Mouse (Mus musculus): ENCODE results near the gene Cd4.

Gene Cd4

DNA sequence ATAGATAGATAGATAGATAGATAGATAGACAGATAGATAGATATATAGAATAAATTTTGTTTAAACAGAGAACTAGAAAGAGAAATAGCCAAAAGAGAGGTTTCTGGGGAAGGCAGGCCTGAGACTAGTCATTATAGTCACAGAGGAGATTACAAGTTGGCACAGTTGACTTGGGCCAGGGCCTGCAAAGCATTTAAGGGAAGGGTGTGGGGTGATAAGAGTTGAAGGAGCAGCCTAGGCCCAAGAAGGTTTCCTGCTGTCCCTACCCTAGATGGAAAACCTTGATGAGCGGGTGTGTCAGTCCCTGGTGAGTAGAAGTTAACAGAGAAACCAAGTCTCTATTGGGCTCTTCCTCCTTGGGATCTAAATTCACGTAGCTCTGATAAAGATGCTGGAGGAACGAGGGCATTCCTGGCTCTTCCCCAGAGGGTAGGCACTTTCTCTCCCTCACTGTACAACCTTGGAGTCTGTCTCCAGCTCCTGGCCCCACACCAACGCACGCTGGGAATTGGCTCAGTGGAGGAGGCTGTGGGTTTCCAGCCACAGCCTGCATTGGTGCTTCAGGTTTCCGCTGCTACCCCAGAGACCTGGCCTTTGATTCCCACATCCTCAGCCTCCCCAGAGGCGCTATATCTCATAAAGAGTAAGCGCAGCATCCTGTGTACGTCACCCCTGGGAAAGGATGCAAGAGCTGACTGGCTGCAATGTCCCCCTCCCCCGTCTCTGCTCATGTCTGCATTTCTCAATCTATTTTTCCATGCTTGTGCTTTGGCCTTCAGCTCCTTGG lies 3.1 kb downstream of the Cd4 start:
- no peak for DNase-seq (ENCODE audit: low spot score)

DNA sequence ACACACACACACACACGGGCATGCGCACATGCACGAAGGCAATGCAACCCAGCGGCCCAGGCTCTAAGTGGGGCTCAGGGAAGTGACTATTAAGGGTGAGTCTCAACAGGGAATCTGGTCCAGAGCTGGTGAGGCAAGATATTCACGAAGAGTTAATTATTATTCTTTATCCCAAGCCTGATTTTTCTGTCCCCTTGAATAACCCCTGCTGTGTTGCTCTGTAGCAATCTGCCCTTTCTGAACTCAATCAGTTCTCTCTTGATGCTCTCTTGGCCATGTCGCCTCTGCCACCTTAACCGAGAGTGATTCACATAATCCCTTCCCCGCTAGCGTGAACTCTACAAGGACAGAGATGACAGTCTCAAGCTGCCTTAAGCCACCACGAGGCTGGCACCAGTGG lies 4.7 kb downstream of the Cd4 start:
- no peak for DNase-seq (ENCODE audit: low spot score)

- DNase-seq (ENCODE audit: low spot score) = no peak
Observed at GRCm38 (mm10) chr6:124881821-124882220, 6.2 kb downstream of the Cd4 start.

GRCm38 (mm10) chr6:124879390-124879789 lies 8.6 kb downstream of the Cd4 start:
- DNase-seq (ENCODE audit: low spot score) = no peak

DNA sequence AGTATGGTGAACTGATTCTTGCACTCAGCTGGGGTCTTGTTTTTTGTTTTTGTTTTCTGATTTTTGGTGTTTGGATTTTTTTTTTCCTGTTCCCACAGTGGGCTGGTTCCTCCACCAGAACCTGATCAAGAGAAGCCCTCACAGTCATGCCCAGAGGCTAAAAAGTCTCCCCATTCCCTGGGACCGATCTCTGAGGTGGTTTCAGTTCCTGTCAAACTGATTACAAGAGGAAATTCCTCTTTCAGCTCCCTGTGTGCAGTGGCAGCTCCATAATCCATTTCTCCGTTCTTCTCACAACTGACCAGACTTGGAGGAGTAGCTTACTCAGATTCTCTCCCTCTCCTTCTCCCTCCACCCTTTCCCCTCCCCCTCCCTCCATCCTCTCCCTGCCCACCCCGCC lies 13.7 kb downstream of the Cd4 start:
- DNase-seq (ENCODE audit: low spot score) = no peak

DNA sequence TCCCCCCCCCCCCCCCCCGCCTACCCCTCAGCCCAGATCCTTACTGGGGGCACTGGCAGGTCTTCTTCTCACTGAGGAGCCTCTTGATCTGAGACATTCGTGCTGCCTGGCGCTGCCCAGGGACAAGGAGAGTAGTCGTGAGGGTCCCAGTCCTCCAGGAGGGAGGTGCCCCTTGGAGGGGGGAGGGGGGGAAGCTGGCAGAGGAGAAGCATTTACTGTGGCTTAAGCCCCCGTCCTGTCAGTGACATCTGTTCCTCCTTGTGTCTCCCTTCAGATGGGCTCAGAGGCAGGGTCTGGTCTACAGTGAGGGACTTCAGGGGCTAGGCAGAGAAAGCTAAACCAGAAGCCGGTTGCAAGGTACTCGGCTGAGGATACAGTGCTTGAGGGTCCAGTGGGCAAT lies 21.5 kb downstream of the Cd4 start:
- no peak for DNase-seq (ENCODE audit: low spot score)

DNA sequence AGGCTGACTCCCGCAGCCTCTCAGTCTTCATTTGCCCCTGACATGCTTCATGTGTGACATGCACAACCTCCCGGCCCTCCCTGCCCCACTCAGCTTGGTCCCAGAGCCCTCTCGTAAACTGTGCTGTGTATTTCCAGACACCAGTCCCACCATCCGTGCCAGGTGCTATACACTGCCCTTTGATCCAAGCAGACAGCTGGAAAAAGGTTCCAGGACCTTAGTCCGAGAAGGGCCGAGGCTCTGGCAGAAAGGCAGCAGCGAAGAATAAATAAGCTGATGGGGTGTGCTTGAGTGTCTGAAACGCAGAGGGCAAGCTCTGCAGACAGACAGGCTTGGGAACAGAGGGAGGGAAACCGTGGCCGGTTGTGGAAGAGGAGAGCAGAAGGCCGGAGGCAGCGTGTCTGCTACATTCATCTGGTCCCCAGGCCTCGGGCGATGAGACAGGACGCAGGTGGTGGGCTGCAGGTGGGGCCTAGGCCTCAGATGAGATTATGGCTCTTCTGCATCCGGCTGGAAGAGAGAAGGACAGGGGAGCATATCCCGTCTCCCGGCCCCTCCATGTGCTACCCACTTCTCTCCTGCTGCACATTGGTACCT lies 22.2 kb downstream of the Cd4 start:
- DNase-seq (ENCODE audit: low spot score) = no peak

- DNase-seq (ENCODE audit: low spot score) = no peak
Observed at GRCm38 (mm10) chr6:124863658-124864298, 24.2 kb downstream of the Cd4 start, which contains the start of gene Gpr162. Gene Gpr162, minus strand, starts transcription at chr6:124863983.

GRCm38 (mm10) chr6:124863125-124863657 lies 24.8 kb downstream of the Cd4 start:
- DNase-seq (ENCODE audit: low spot score) = no peak

- DNase-seq (ENCODE audit: low spot score) = no peak
Observed at GRCm38 (mm10) chr6:124862406-124863124, 25.5 kb downstream of the Cd4 start.

- DNase-seq (ENCODE audit: low spot score) = no peak
Observed at GRCm38 (mm10) chr6:124861802-124862201, 26.2 kb downstream of the Cd4 start.

DNA sequence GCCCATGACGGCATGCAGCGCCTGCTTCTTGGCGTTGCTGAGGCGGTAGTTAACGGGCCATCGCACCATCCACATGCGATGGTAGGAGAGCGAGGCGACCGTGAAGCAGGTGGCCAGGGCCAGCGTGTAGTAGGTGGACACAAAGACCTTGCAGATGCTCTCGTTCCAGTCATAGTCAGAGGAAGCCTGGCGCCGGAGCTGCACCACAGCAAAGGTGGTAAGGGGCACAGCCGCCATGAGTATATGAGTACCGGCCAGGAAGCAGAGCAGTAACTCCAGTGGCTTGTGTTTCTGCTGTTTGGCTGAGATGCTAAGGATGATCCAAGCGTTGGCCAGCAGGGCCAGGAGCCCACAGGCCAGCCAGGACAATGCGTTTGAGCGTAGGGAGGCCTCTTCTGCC lies 26.8 kb downstream of the Cd4 start:
- no peak for DNase-seq (ENCODE audit: low spot score)

DNA sequence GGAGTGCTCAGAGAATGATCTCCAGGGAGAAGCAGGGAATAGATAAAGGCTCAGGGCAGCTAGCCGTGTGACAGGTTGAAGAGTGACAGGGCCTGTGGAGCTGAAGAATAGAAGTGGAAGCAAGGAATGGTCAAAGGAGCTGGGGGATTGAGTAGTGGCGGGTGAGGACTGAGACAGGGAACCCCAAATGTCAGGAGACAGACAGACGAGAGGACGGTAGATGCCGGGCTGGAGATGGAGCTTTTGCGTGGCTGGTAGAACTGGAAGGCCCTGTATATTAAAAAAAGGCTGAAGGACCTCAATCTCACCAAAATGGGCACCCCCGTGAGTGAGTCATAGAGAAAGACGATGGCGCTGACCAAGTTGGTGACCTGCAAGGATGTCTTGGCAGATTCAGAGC lies 27.5 kb downstream of the Cd4 start:
- DNase-seq (ENCODE audit: low spot score) = no peak

- peak; percentile 83 for DNase-seq (ENCODE audit: low spot score)
Observed at GRCm38 (mm10) chr6:124859725-124860124, 28.3 kb downstream of the Cd4 start.

DNA sequence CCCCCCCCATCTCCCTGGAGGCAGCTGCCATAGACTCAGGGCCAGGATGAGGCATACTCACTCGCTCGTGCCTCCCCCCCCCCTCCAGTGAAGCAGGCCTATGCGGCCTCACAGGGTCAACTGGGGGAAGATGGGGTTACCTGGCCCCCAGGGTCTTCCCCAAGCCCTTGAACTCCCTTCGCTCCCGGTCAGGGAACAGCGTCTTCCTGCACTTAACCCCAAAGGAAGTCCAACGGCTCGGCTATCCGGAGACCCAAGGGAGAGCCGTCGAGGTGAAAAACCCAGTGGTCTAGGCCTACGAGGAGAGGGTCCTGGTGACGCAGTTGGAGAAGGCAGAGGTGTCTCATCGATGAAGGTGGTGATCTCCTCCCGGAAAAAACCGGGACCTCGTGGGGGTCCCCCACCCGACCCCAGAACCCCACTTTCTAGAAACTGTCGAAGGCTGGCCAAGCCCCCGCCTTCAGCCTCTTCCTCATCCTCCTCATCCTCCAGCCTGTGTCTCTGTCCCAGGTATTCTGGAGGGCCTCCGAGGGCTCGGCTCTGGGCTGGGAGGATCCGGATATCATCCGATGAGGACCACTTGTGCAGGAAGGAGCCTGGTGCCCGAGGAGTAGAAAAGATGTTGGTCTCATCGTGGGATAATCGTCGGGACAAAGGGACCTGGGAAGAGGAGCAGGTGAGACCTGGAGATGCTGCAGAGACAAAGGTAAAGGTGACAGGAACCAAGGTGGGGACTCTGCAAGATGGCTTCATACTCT lies 29.3 kb downstream of the Cd4 start:
- no peak for DNase-seq (ENCODE audit: low spot score)

DNA sequence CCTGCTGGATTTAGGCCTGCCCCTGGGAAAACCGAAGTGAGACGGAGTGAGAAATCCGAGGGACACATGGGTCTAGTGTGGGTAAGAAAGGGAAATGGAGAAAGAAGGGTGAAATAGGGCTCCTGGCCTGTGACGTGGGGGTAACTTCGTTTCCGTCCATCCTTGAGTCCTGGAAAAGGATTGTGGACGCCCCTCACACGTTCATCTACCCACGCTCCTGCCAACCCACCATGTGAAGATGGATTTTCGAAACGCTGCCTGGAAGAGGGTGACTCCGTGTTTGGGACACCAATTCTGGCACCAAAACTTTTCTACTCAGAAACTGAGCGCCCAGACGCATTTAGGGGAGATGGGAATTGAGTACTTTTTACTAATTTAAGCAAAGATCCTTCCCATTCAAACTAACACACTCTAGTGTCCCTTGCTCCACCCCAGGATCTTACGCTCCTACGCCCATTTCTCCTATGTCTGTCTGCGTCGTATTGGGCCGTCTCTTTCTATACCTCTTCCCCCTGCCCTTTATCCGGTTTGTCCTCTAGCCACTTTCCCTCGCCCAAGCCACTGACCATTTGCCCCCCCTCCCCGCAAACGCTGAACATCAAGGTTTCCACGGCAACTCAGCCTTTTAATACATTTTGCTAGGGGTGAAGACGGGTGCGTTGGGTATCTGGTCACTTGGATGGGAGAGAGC lies 30.0 kb downstream of the Cd4 start:
- no peak for DNase-seq (ENCODE audit: low spot score)

- no peak for DNase-seq (ENCODE audit: low spot score)
Observed at GRCm38 (mm10) chr6:124856916-124857839, 30.8 kb downstream of the Cd4 start, which contains the start of gene P3h3. Gene P3h3, minus strand, starts transcription at chr6:124857752.

GRCm38 (mm10) chr6:124856321-124856720 lies 31.7 kb downstream of the Cd4 start:
- DNase-seq (ENCODE audit: low spot score) = no peak

GRCm38 (mm10) chr6:124854647-124855046 lies 33.4 kb downstream of the Cd4 start:
- no peak for DNase-seq (ENCODE audit: low spot score)

DNA sequence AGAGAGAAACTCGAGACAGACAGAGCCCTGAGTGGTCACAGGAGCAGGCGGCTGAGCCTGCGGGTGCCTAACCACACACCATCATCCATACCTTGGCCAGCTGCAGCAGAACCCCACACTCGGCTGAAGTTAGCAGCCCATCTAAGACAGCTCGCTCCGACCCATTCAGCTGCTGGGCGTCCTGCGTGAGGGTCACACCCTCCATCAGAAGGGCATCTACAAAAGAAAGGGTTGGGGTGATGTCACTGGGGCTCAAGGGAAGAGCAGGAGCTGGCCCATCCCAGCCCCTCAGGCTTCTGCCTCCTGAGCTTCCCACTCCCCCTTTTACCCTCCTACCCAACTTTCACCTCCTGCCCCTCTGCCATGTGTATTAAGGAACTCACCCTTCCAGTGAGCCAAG lies 37.5 kb downstream of the Cd4 start:
- DNase-seq (ENCODE audit: low spot score) = no peak

Measured in layer of hippocampus, adult 9-10 months (tissue).